Mouse (Mus musculus) bone marrow, adult 2 months (tissue): Measurements from ENCODE around the gene Med7.

ENCODE experiments used
- CTCF ChIP-seq: fragments of 200-500 bp; IDR thresholded peaks from 2 replicates; pipeline ENCODE4 v1.5.1; 2011; ENCODE audit warnings: low read length, control low read depth; ENCODE audit not compliant: control insufficient read depth, insufficient read depth
- POLR2A ChIP-seq: fragments of 200-500 bp; IDR thresholded peaks from 2 replicates; pipeline ENCODE4 v1.6.1; 2011; ENCODE audit warnings: low read depth, mild to moderate bottlenecking, control low read depth, low read length, borderline replicate concordance; ENCODE audit not compliant: control insufficient read depth

DNA sequence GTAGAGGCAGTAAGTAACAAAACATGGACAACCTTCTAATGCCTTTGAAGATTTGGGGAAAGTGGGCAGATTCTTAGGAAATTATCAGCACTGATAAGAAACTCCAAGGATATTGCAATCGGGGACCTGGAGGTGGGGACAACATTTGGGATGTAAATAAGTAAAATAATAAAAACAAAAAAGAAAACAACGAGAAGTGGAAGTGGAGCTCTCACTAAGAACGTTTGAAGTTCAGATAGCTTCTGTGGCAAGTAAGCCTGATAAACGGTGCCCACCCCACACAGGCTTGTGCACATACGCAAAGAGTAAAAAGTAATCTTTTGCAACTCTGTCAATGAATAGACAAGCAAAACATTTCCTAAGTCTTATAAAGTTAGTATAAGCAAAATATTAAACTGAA, 7.3 kb downstream of the Med7 start:
- TF ChIP-seq CTCF (no peak), POLR2A (no peak)
